Mouse (Mus musculus) urinary bladder, postnatal 4 days (tissue): ENCODE data around the gene Lrrn4cl.
A peak's percentile ranks its signal among the peaks of the same experiment; 100 is the strongest.
"Not testable (repeated sequence)": the region's sequence is repeated elsewhere in the genome, so short reads cannot be mapped to it uniquely, and the experiment has no call there.

Source experiments
- DNase-seq, 2 experiments: peaks; one replicate each; pipeline ENCODE4 v3.0.0; 2021 to 2022; ENCODE audit warnings: low spot score in 2 of 2

Gene Lrrn4cl

DNA sequence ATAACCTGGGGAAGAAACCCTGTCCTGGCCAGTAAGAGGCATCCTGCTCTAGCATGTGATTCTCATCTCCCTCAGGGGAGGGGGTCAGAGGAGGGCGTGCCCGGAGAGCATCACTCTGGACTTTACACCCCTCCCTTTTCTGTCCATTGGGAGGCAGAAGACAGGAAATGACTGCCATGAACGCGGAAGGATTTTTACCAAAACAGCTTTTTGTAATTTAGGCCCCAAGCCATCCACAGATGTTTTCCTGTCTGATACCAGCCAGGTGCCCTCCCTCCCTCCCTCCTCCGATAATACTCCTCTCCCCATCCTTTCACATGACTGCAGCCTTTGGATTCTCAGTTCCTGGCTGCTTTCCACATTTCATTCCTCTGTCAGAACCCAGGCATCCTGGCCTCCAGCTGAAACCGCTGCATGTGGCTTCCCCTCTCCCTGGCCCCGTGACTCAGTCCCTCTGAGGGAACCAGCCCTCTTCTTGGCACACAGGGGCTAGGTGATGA is at the start of gene Lrrn4cl:
Gene Lrrn4cl (plus strand): TSS at position 367 of the 500 bp plus-strand sequence.
- peak; percentile 57 to 67 for DNase-seq

DNA sequence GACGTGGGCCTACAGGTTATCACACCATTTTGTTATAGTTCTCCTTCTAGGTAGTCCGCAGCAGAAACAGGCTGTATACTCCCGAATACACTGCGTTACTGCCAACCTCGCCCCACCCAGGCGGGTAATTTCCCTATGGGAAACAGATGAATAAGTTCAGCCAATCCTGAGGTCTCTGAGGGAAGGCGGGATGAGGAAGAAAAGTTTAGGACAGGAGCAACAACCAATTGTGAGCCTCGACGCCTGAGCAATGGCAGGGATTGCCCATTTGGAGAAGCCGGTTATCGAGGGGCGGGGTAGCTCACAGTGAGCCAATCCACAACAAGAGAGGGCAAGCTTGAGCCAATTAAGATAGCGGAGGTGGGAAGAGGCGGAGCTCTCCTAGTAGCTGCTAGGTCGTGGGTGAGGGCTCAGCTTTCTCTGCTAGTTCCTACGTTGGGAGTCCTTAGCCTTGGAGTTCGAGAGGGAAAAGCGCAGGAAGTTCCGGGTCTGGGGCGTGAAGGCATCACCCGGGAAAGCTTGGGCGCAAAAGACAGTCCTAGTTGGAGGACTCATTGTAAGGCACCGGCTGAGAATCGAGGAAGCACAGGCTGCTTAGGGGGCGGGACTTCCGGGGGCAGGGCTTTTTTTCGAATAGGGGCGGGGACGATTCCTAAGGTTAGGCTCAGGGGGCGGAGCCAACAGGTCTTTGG is 48.3 kb upstream of the Lrrn4cl start, which contains the start of gene Zbtb3:
Gene Zbtb3 (plus strand): TSS at position 426 of the 692 bp plus-strand sequence.
- DNase-seq: peak; percentile 92 to 93

DNA sequence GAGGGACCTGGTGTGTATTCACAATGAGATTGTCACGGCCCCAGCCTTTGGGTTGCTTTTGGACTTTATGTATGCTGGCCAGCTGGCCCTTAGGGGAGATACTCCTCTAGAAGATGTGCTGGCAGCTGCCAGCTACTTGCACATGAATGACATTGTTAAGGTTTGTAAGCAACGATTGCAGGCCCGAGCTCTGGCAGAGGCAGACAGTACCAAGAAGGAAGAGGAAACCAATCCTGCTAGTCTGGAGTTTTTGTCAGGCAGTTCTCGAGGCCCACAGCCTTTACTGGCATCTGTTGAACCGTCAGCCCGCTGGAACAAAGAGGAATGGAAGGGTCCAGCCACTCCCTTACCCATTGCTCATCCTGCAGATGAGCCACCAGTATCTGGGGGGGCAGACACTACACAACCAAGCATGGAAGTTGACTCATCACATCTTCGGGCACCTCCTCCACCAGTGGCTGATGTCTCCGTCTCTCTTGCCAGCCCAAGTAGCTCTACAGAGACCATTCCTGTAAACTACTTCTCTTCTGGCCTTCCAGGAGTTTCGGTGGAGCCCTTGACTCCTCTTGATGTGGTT is 47.3 kb upstream of the Lrrn4cl start:
- DNase-seq: no peak

DNA sequence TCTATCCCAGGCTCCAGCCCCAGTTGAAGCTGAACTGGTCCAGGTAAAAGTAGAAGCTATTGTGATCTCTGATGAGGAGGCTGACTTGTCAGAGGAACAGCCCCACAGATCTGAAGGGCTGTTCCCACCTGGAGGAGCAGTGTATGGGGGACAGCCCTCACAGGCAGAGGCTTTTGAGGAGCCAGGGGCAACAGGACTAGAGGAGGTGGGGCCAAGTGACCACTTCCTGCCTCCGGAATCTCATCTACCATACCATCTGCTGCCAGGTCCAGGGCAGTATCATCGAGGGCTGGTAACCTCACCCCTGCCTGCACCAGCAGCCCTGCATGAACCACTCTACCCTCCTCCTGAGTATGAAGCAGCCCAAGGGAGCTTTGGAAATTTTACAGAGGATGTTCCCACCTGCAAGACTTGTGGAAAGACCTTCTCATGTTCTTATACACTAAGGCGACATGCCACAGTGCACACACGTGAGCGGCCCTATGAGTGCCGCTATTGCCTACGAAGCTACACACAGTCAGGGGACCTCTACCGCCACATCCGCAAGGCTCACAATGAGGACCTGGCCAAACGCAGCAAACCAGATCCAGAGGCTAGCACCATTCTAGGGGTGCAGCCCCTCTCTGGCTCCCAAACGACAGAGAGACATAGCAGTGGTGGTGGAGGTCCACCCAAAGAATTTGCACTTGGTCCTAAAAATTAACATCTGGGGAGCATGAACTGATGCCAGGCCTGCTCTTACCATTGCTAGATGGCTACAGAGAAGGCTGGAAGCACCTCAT is 46.5 kb upstream of the Lrrn4cl start:
- DNase-seq: no peak

GRCm38 (mm10) chr19:8806810-8807209 is 43.8 kb upstream of the Lrrn4cl start:
- DNase-seq: no peak

GRCm38 (mm10) chr19:8815812-8816211 is 34.8 kb upstream of the Lrrn4cl start:
- DNase-seq: no peak

- DNase-seq: no peak
Observed at GRCm38 (mm10) chr19:8817001-8817400, 33.6 kb upstream of the Lrrn4cl start.

DNA sequence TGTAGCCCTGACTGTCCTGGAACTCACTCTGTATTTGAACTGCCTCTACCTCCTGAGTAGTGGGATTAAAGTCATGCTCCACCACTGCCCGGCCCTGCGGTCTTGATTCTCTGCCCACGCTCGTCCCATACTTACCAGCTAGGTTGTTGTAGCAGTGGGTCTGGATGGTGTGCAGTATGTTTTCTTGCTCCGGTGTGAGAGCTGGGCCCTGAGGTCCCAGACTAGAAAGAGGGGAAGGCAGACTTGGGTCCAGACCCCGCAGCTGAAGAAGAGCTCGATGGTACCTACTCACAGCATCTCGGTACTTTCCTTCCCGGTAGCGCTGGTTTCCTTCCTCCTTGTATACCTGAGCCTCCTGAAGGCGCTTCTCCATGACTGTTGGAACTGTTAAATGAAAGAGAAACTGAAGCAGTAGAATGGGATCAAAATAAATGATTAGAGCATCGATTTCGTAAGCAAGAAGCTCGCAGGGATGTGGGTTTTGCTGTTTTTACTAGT is 32.2 kb upstream of the Lrrn4cl start:
- DNase-seq: no peak

GRCm38 (mm10) chr19:8818801-8819595 is 31.6 kb upstream of the Lrrn4cl start, which contains the start of gene Ttc9c:
Gene Ttc9c (minus strand): TSS chr19:8819333.
- peak; percentile 95 to 96 for DNase-seq

- DNase-seq: peak; percentile 98
Observed at GRCm38 (mm10) chr19:8819596-8820423, 30.8 kb upstream of the Lrrn4cl start, which contains the start of gene Hnrnpul2. Gene Hnrnpul2 (plus strand): TSS chr19:8820010.

GRCm38 (mm10) chr19:8820424-8820956 is 30.1 kb upstream of the Lrrn4cl start:
- no peak for DNase-seq

DNA sequence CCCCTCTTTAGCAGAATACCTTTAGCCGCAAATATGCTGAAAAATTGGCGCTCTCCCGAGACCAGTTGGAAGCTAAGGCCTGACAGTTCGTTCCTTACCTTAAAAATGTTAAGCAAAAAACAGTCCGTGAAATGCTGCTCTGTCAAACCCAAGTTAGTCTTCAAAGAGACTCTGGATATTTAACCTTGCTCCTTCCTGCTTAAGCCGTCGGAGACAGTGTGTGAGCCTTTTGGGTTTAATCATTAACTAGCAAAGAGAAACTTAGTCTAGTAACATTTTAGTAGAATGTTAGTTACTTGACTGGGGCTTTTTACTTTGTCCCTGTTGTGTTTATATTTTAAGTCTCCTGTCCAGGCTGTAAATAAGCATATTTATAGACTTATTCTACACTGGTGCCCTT is 29.4 kb upstream of the Lrrn4cl start:
- DNase-seq: no peak

DNA sequence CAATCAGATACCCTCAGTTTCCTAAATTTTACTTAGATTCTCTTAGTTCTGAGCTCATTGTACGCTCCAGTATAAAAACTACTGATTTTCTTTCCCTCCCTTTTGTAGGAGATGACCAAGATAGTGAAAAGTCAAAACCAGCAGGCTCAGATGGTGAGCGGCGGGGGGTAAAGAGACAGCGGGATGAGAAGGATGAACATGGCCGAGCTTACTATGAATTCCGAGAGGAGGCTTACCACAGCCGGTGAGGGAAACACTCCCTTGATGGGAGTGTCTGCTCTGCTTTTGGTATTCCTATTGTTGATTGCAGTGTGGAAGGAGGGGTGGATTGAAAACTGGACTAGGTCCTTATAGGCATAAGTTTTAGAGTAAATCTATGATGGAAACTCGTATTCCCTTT is 27.9 kb upstream of the Lrrn4cl start:
- no peak for DNase-seq

- DNase-seq: no peak
Observed at GRCm38 (mm10) chr19:8829660-8830059, 20.9 kb upstream of the Lrrn4cl start, which contains the start of gene AC129217.1. Gene AC129217.1 (plus strand): TSS chr19:8829773.

DNA sequence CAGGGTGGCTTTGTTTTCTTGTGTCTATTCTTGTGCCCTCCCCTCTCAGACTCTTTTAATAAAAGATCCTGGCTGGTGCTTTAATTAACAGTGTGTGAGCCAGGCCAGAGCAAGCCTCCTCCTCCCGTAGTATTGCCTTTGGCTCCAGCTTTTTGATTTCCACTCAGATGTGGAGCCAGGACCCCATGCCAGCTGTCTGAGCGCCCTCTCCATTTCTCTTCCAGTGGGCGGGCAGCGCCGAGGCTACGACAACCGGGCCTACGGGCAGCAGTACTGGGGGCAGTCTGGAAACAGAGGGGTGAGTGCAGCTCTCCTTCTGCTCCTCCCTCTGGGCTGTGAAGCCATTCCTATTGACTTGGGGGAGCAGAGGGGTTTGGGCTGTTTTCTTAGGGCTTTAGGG is 19.9 kb upstream of the Lrrn4cl start:
- DNase-seq: no peak

DNA sequence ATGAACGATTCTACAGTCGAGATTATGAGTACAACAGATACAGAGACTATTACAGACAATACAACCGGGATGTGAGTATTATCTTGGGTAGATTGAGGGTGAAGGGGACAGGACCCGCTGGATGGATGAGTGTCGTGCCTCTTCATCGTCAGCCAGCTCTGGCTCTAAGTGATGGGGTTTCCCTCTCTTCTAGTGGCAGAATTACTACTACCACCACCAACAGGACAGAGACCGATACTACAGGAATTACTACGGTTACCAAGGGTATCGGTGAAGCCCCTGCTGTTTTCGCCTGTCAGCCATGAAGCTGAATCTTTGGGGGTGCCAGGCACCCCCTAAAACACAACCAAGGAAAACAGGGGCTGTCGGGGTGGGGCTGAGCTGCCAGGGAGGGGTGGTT is 19.3 kb upstream of the Lrrn4cl start:
- DNase-seq: no peak

- DNase-seq: no peak
Observed at GRCm38 (mm10) chr19:8832971-8833370, 17.6 kb upstream of the Lrrn4cl start.

GRCm38 (mm10) chr19:8836327-8836726 is 14.2 kb upstream of the Lrrn4cl start:
- not testable (repeated sequence) for DNase-seq

- DNase-seq: peak; percentile 78 to 79
Observed at GRCm38 (mm10) chr19:8837251-8837791, 13.2 kb upstream of the Lrrn4cl start, which contains the start of gene Bscl2. Gene Bscl2 (plus strand): TSS chr19:8837467.
